Mouse (Mus musculus): ENCODE measurements around the gene Pbxip1. TPM values are rescaled to one million over a fixed set of nuclear protein-coding genes. Genes with fewer than 3 reads are reported as not detected.

The Pbxip1 gene
- polyA plus RNA-seq, 1 experiment from 2014 or later = 40.4 TPM

GRCm38 (mm10) chr3:89394006-89394893 is 42.3 kb upstream of the Pbxip1 start, which contains the start of gene Zbtb7b:
TSS of gene Zbtb7b (minus strand) at chr3:89394776.
- Histone ChIP-seq H3K27ac (replicated peaks) (peak within 1 kb of the TSS; percentile 93), H3K4me2 (replicated peaks) (peak within 1 kb of the TSS; percentile 98), H3K4me1 (peaks cover 69% of the 10 kb centered on the region)

GRCm38 (mm10) chr3:89394894-89395256 is 41.6 kb upstream of the Pbxip1 start:
- Histone ChIP-seq H3K27me3 (no peaks in the 10 kb centered on the region), H3K9me3 (replicated peaks) (no peaks in the 10 kb centered on the region), H3K4me1 (peaks cover 69% of the 10 kb centered on the region), H3K9ac (peak overlapping the region; percentile 15; the same call in 1 of the 2 replicates), H3K4me3 (replicated peaks) (peak overlapping the region; percentile 58), H3K4me2 (replicated peaks) (peak overlapping the region; percentile 98), H3K36me3 (no peaks in the 10 kb centered on the region), H3K27ac (replicated peaks) (peak overlapping the region; percentile 93)
- under 1% methylated on average over 12 of the region's 12 CpGs for WGBS
- ATAC-seq (ENCODE audit: insufficient number of reproducible peaks, low FRiP score, low TSS enrichment, low read depth) = peak; percentile 1; the same call in 1 of the 2 replicates

More at GRCm38 (mm10) chr3:89394006-89394893, 42.3 kb upstream of the Pbxip1 start, which contains the start of gene Zbtb7b:
- no peaks in the 10 kb centered on the region for H3K27me3 ChIP-seq
- peak; percentile 43 for ATAC-seq (ENCODE audit: insufficient number of reproducible peaks, low FRiP score, low TSS enrichment, low read depth)
- H3K9me3 ChIP-seq (replicated peaks) = no peaks in the 10 kb centered on the region
- H3K4me3 ChIP-seq (replicated peaks) = peak within 1 kb of the TSS; percentile 58
- WGBS = under 1% methylated on average over 39 of the region's 42 CpGs
- peak within 1 kb of the TSS; percentile 55 for H3K9ac ChIP-seq
- no peaks in the 10 kb centered on the region for H3K36me3 ChIP-seq

DNA sequence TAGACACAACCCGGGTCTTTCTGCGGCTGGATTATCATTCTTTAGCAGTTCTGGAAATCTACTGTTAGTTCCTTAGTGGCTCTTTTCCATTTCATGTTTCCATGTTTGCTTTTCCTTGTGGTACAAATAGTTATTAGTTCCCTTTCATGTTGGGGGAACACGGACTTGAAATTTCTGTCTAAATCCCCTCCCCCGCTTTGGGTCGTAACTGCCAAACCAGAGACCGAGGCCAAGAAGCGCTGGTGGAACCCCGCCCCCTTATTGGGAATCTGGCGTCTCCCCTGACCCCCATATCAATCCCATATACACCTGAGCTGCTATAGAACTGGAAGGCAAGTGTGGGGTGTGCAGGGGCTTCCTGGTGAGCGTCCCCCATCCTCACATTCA is 41.1 kb upstream of the Pbxip1 start:
- Histone ChIP-seq H3K9me3 (replicated peaks) (no peaks in the 10 kb centered on the region), H3K27ac (replicated peaks) (peak overlapping the region; percentile 93), H3K4me1 (peaks cover 64% of the 10 kb centered on the region), H3K4me3 (replicated peaks) (peak overlapping the region; percentile 58), H3K4me2 (replicated peaks) (peak overlapping the region; percentile 98), H3K36me3 (no peaks in the 10 kb centered on the region; the same call in 1 of the 2 replicates), H3K9ac (peak overlapping the region; percentile 15; the same call in 1 of the 2 replicates), H3K27me3 (no peaks in the 10 kb centered on the region)
- ATAC-seq (ENCODE audit: insufficient number of reproducible peaks, low FRiP score, low TSS enrichment, low read depth) = no peak
- WGBS = 4% methylated on average over 10 of the region's 10 CpGs

DNA sequence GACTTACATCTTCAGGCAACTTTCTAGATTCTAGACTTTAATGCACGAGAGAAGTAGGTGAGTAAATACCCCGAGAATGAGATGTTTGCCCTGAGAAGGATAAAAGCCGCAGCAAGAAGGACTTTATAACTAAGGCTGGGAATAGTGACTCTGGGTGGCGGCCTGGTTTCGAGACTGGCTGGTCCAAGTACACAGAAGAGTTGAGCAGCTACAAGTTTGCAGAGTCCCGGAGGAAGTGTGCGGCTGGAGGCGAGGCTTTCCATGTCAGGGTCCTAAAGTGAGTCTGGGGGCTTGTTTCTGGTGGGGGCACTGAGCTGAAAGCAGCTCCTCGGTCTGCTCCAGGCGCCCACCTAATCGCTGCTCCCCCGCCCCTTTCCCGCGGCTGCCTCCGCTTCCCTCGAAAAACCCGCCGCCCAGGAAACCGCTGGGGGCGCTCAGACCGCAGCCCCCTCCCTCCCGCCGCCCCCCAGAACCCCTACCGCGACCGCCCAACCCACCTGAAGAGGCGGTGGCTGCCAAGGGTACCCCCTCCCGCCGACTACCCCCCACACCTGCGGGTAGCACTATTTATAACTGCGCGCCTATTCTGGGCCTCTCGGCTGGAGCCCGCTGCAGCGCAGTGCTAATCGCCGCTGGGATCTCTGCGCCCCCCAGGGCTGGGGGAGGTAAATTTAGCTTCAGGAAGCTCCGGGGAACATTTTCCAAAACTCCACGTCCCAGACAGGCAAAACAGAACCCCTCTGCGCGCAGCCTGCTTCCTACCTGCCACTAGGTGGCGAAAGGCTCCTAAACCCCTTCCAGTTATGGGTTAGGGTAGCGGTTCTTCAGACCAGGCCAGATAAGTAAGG is 40.5 kb upstream of the Pbxip1 start:
- 1% methylated on average over 43 of the region's 44 CpGs for WGBS
- Histone ChIP-seq H3K9me3 (replicated peaks) (no peaks in the 10 kb centered on the region), H3K36me3 (no peaks in the 10 kb centered on the region; the same call in 1 of the 2 replicates), H3K4me1 (peaks cover 58% of the 10 kb centered on the region), H3K4me3 (replicated peaks) (peak overlapping the region; percentile 58), H3K27me3 (no peaks in the 10 kb centered on the region), H3K27ac (replicated peaks) (peak overlapping the region; percentile 93), H3K4me2 (replicated peaks) (peak overlapping the region; percentile 98), H3K9ac (peak overlapping the region; percentile 40)
- ATAC-seq (ENCODE audit: insufficient number of reproducible peaks, low FRiP score, low TSS enrichment, low read depth) = no peak

DNA sequence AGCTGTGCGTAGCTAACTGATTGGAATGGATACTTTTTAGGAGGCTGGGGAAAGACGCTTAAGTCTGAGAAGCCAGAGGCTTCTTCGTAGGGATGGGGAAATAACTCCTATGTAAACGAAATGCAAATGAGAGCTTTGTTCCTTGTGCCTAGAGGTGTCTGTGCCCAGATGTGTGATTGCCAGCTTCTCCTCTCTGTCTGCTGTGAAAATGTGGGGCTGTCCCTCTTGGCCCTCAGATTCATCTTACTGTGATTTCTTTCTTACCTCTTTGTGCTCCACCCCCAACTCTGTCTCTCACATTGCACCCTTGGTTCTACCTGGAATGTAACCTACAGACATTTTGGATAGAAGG is 39.9 kb upstream of the Pbxip1 start:
- Histone ChIP-seq H3K4me1 (peaks cover 52% of the 10 kb centered on the region), H3K36me3 (peaks cover 3% of the 10 kb centered on the region), H3K4me3 (replicated peaks) (peak overlapping the region; percentile 58), H3K4me2 (replicated peaks) (peak overlapping the region; percentile 98), H3K27ac (replicated peaks) (peak overlapping the region; percentile 93), H3K9me3 (replicated peaks) (no peaks in the 10 kb centered on the region), H3K9ac (no peak overlapping the region), H3K27me3 (no peaks in the 10 kb centered on the region)
- WGBS = 1% methylated on average over 4 of the region's 4 CpGs
- no peak for ATAC-seq (ENCODE audit: insufficient number of reproducible peaks, low FRiP score, low TSS enrichment, low read depth)

GRCm38 (mm10) chr3:89401329-89401728 is 35.2 kb upstream of the Pbxip1 start:
- 91% methylated on average over 7 of the region's 7 CpGs for WGBS
- H3K36me3 ChIP-seq = peaks cover 41% of the 10 kb centered on the region
- no peak overlapping the region for H3K4me3 ChIP-seq (replicated peaks)
- H3K27me3 ChIP-seq = no peaks in the 10 kb centered on the region
- no peak overlapping the region for H3K4me2 ChIP-seq (replicated peaks)
- no peak for ATAC-seq (ENCODE audit: insufficient number of reproducible peaks, low FRiP score, low TSS enrichment, low read depth)
- H3K9ac ChIP-seq = no peak overlapping the region
- H3K9me3 ChIP-seq (replicated peaks) = no peaks in the 10 kb centered on the region
- no peak overlapping the region for H3K27ac ChIP-seq (replicated peaks)
- peaks cover 7% of the 10 kb centered on the region for H3K4me1 ChIP-seq

GRCm38 (mm10) chr3:89402693-89403092 is 33.8 kb upstream of the Pbxip1 start, which contains the start of gene Lenep:
TSS of gene Lenep (minus strand) at chr3:89402793.
- Histone ChIP-seq H3K9ac (no peak within 1 kb of the TSS), H3K4me1 (no peaks in the 10 kb centered on the region), H3K36me3 (peaks cover 50% of the 10 kb centered on the region), H3K4me2 (replicated peaks) (no peak within 1 kb of the TSS), H3K9me3 (replicated peaks) (no peaks in the 10 kb centered on the region), H3K4me3 (replicated peaks) (no peak within 1 kb of the TSS), H3K27ac (replicated peaks) (no peak within 1 kb of the TSS), H3K27me3 (no peaks in the 10 kb centered on the region)
- ATAC-seq (ENCODE audit: insufficient number of reproducible peaks, low FRiP score, low TSS enrichment, low read depth) = no peak
- WGBS = 72% methylated on average over 5 of the region's 5 CpGs

DNA sequence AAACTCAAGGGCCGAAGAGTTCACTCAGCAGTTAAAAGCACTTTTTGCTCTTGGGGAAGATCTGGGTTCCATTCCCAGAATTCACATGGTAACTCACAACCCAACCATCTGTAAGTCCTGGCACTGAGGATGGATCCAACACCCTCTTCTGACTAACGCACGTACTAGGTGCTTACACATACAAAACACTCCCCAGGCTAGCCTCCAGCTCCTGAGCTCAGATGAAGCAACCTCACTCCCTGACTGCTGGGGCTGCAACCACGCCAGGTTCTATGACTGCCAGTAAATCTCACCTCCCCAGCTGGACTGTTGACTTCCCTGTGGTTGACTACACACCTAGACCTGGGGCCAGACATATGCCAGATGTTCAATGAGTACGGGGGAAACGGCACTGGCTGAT is 29.6 kb upstream of the Pbxip1 start:
- Histone ChIP-seq H3K27ac (replicated peaks) (no peak overlapping the region), H3K27me3 (no peaks in the 10 kb centered on the region), H3K4me1 (peaks cover 6% of the 10 kb centered on the region), H3K9me3 (replicated peaks) (no peaks in the 10 kb centered on the region), H3K36me3 (peaks cover 56% of the 10 kb centered on the region), H3K9ac (no peak overlapping the region), H3K4me2 (replicated peaks) (no peak overlapping the region), H3K4me3 (replicated peaks) (no peak overlapping the region)
- no peak for ATAC-seq (ENCODE audit: insufficient number of reproducible peaks, low FRiP score, low TSS enrichment, low read depth)
- WGBS = 84% methylated on average over 6 of the region's 6 CpGs

DNA sequence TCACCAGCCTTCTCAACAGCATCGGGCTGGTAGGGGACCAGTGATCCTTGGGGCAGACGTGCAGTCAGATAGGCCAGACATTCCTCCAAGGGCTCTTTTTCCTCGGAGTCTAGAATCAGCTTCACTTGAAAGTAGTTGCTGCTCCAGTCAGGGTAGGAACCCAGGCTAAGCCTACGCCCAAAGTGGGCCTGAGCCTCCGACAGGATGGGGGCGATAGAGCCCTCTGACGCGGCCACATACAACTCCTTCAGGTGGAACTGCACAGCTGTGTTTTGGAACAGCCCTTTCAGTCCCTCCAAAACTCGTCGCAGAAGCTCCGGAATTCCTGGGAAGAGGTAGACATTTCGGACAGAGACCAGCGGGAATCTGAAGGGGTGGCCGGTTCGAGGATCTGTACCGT is 28.1 kb upstream of the Pbxip1 start:
- Histone ChIP-seq H3K27me3 (no peaks in the 10 kb centered on the region), H3K4me1 (peaks cover 6% of the 10 kb centered on the region), H3K4me2 (replicated peaks) (no peak overlapping the region), H3K9ac (no peak overlapping the region), H3K9me3 (replicated peaks) (no peaks in the 10 kb centered on the region), H3K4me3 (replicated peaks) (no peak overlapping the region), H3K27ac (replicated peaks) (no peak overlapping the region), H3K36me3 (peaks cover 43% of the 10 kb centered on the region)
- no peak for ATAC-seq (ENCODE audit: insufficient number of reproducible peaks, low FRiP score, low TSS enrichment, low read depth)
- 63% methylated on average over 16 of the region's 16 CpGs for WGBS

DNA sequence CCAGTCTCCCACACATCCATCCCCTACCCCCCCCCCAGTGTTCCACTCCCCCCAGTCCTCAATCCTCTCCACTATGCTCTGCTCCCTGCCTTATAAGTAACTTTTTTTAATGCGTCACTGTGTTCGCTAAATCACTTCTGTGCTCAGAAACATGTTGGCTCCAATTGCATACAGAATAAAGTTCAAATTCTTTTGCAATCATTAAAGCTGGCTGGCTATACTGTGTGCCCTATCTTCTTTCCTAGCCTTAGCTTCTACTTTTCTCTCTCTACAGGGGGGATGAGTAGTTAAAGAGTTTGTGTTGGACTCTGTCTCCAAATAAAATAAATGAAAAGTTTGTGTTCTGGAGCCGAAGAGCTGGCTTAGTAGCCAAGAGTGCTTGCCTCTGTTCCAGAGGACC is 26.8 kb upstream of the Pbxip1 start:
- no peak overlapping the region for H3K4me3 ChIP-seq (replicated peaks)
- H3K9me3 ChIP-seq (replicated peaks) = no peaks in the 10 kb centered on the region
- H3K27ac ChIP-seq (replicated peaks) = no peak overlapping the region
- 94% methylated on average over 3 of the region's 3 CpGs for WGBS
- ATAC-seq (ENCODE audit: insufficient number of reproducible peaks, low FRiP score, low TSS enrichment, low read depth) = no peak
- peaks cover 45% of the 10 kb centered on the region for H3K36me3 ChIP-seq
- H3K4me1 ChIP-seq = peaks cover 6% of the 10 kb centered on the region
- no peaks in the 10 kb centered on the region for H3K27me3 ChIP-seq
- H3K4me2 ChIP-seq (replicated peaks) = no peak overlapping the region
- H3K9ac ChIP-seq = no peak overlapping the region

GRCm38 (mm10) chr3:89410864-89411263 is 25.6 kb upstream of the Pbxip1 start:
- peak overlapping the region; percentile 60 for H3K4me2 ChIP-seq (replicated peaks)
- WGBS = 71% methylated on average over 10 of the region's 10 CpGs
- H3K4me3 ChIP-seq (replicated peaks) = peak overlapping the region; percentile 54
- H3K4me1 ChIP-seq = peaks cover 6% of the 10 kb centered on the region
- no peaks in the 10 kb centered on the region for H3K9me3 ChIP-seq (replicated peaks)
- no peak for ATAC-seq (ENCODE audit: insufficient number of reproducible peaks, low FRiP score, low TSS enrichment, low read depth)
- H3K36me3 ChIP-seq = peaks cover 49% of the 10 kb centered on the region
- peak overlapping the region; percentile 21; the same call in 1 of the 2 replicates for H3K9ac ChIP-seq
- no peaks in the 10 kb centered on the region for H3K27me3 ChIP-seq
- 0 out of 2 replicates have a peak overlapping the region, but pooled peaks have one; percentile 29 for H3K27ac ChIP-seq (replicated peaks)

Measured in embryonic facial prominence, embryonic 15.5 days (tissue).